Mouse (Mus musculus): ENCODE measurements around the gene Ip6k1. TPM values are rescaled to one million over a fixed set of nuclear protein-coding genes. Genes with fewer than 3 reads are reported as not detected.
A peak's percentile ranks its signal among the peaks of the same experiment; 100 is the strongest.

The Ip6k1 gene
- polyA plus RNA-seq, 1 experiment from 2014 or later = 53.8 TPM

GRCm38 (mm10) chr9:107985131-107986119, 16.9 kb upstream of the Ip6k1 start, which contains the start of gene Inka1:
Gene Inka1, minus strand, starts transcription at chr9:107985879.
- peak within 1 kb of the TSS; percentile 75 for H3K27ac ChIP-seq (replicated peaks)
- peaks cover 56% of the 10 kb centered on the region for H3K4me1 ChIP-seq
- DNase-seq (ENCODE audit: low spot score) = peak; percentile 86
- peaks cover 39% of the 10 kb centered on the region for H3K27me3 ChIP-seq (ENCODE audit: low read depth, poor library complexity, severe bottlenecking)
- peak within 1 kb of the TSS; percentile 68 for H3K4me3 ChIP-seq
- no peaks in the 10 kb centered on the region for H3K9me3 ChIP-seq (replicated peaks)
- no peaks in the 10 kb centered on the region for H3K36me3 ChIP-seq
- WGBS = under 1% methylated on average over 58 of the region's 58 CpGs

- no peaks in the 10 kb centered on the region for H3K36me3 ChIP-seq
- H3K9me3 ChIP-seq (replicated peaks) = no peaks in the 10 kb centered on the region
- 6% methylated on average over 18 of the region's 18 CpGs for WGBS
- peaks cover 50% of the 10 kb centered on the region for H3K4me1 ChIP-seq
- DNase-seq (ENCODE audit: low spot score) = peak; percentile 84
- H3K27me3 ChIP-seq (ENCODE audit: low read depth, poor library complexity, severe bottlenecking) = peaks cover 39% of the 10 kb centered on the region
- peak overlapping the region; percentile 68 for H3K4me3 ChIP-seq
- H3K27ac ChIP-seq (replicated peaks) = no peak overlapping the region
These were observed 15.9 kb upstream of the Ip6k1 start for GRCm38 (mm10) chr9:107986376-107986775.

GRCm38 (mm10) chr9:107987950-107988349, 14.4 kb upstream of the Ip6k1 start:
- peaks cover 34% of the 10 kb centered on the region for H3K27me3 ChIP-seq (ENCODE audit: low read depth, poor library complexity, severe bottlenecking)
- H3K4me3 ChIP-seq = no peak overlapping the region
- WGBS = 76% methylated on average over 3 of the region's 3 CpGs
- no peak overlapping the region for H3K27ac ChIP-seq (replicated peaks)
- no peaks in the 10 kb centered on the region for H3K9me3 ChIP-seq (replicated peaks)
- peaks cover 34% of the 10 kb centered on the region for H3K4me1 ChIP-seq
- DNase-seq (ENCODE audit: low spot score) = no peak
- no peaks in the 10 kb centered on the region for H3K36me3 ChIP-seq

- no peaks in the 10 kb centered on the region for H3K36me3 ChIP-seq
- 82% methylated on average over 2 of the region's 2 CpGs for WGBS
- H3K27ac ChIP-seq (replicated peaks) = no peak within 1 kb of the TSS
- no peak within 1 kb of the TSS for H3K4me3 ChIP-seq
- peaks cover 2% of the 10 kb centered on the region; the same call in 1 of the 2 replicates for H3K27me3 ChIP-seq (ENCODE audit: low read depth, poor library complexity, severe bottlenecking)
- no peaks in the 10 kb centered on the region for H3K9me3 ChIP-seq (replicated peaks)
- no peaks in the 10 kb centered on the region; the same call in 1 of the 2 replicates for H3K4me1 ChIP-seq
- DNase-seq (ENCODE audit: low spot score) = no peak
These were observed 10.1 kb upstream of the Ip6k1 start, which contains the start of gene Cdhr4 for GRCm38 (mm10) chr9:107992197-107992596. Gene Cdhr4, plus strand, starts transcription at chr9:107992497.

- Histone ChIP-seq H3K27ac (replicated peaks) (no peak overlapping the region), H3K36me3 (no peaks in the 10 kb centered on the region), H3K27me3 (ENCODE audit: low read depth, poor library complexity, severe bottlenecking) (no peaks in the 10 kb centered on the region), H3K9me3 (replicated peaks) (no peaks in the 10 kb centered on the region), H3K4me1 (no peaks in the 10 kb centered on the region; the same call in 1 of the 2 replicates), H3K4me3 (no peak overlapping the region)
- DNase-seq (ENCODE audit: low spot score) = no peak
- 85% methylated on average over 11 of the region's 11 CpGs for WGBS
These were observed 9.3 kb upstream of the Ip6k1 start for GRCm38 (mm10) chr9:107993013-107993412.

- no peak overlapping the region for H3K27ac ChIP-seq (replicated peaks)
- no peaks in the 10 kb centered on the region for H3K27me3 ChIP-seq (ENCODE audit: low read depth, poor library complexity, severe bottlenecking)
- H3K4me3 ChIP-seq = no peak overlapping the region
- H3K4me1 ChIP-seq = no peaks in the 10 kb centered on the region; the same call in 1 of the 2 replicates
- no peaks in the 10 kb centered on the region for H3K36me3 ChIP-seq
- no peak for DNase-seq (ENCODE audit: low spot score)
- WGBS = 82% methylated on average over 2 of the region's 2 CpGs
- H3K9me3 ChIP-seq (replicated peaks) = no peaks in the 10 kb centered on the region
These were observed 7.8 kb upstream of the Ip6k1 start for GRCm38 (mm10) chr9:107994464-107994863.

GRCm38 (mm10) chr9:107995513-107995912, 6.8 kb upstream of the Ip6k1 start:
- no peak overlapping the region for H3K4me3 ChIP-seq
- no peaks in the 10 kb centered on the region for H3K36me3 ChIP-seq
- WGBS = 93% methylated on average over 21 of the region's 21 CpGs
- H3K27me3 ChIP-seq (ENCODE audit: low read depth, poor library complexity, severe bottlenecking) = no peaks in the 10 kb centered on the region
- no peak overlapping the region for H3K27ac ChIP-seq (replicated peaks)
- no peaks in the 10 kb centered on the region for H3K9me3 ChIP-seq (replicated peaks)
- H3K4me1 ChIP-seq = no peaks in the 10 kb centered on the region
- no peak for DNase-seq (ENCODE audit: low spot score)

GRCm38 (mm10) chr9:107996049-107996448, 6.3 kb upstream of the Ip6k1 start, which contains the start of gene Gm20662:
Gene Gm20662, plus strand, starts transcription at chr9:107996349.
- no peak for DNase-seq (ENCODE audit: low spot score)
- no peaks in the 10 kb centered on the region for H3K4me1 ChIP-seq
- no peak within 1 kb of the TSS for H3K27ac ChIP-seq (replicated peaks)
- H3K36me3 ChIP-seq = no peaks in the 10 kb centered on the region
- no peak within 1 kb of the TSS for H3K4me3 ChIP-seq
- 89% methylated on average over 5 of the region's 5 CpGs for WGBS
- H3K27me3 ChIP-seq (ENCODE audit: low read depth, poor library complexity, severe bottlenecking) = no peaks in the 10 kb centered on the region
- no peaks in the 10 kb centered on the region for H3K9me3 ChIP-seq (replicated peaks)

GRCm38 (mm10) chr9:108002778-108003530, 653 bp downstream of the Ip6k1 start:
- Histone ChIP-seq H3K27ac (replicated peaks) (peak overlapping the region; percentile 96), H3K27me3 (ENCODE audit: low read depth, poor library complexity, severe bottlenecking) (no peaks in the 10 kb centered on the region), H3K9me3 (replicated peaks) (no peaks in the 10 kb centered on the region), H3K4me1 (peaks cover 31% of the 10 kb centered on the region), H3K36me3 (peaks cover 14% of the 10 kb centered on the region), H3K4me3 (peak overlapping the region; percentile 97)
- under 1% methylated on average over 50 of the region's 50 CpGs for WGBS
- no peak for DNase-seq (ENCODE audit: low spot score)

- Histone ChIP-seq H3K27me3 (ENCODE audit: low read depth, poor library complexity, severe bottlenecking) (no peaks in the 10 kb centered on the region), H3K9me3 (replicated peaks) (no peaks in the 10 kb centered on the region), H3K4me1 (peaks cover 31% of the 10 kb centered on the region), H3K36me3 (peaks cover 16% of the 10 kb centered on the region), H3K27ac (replicated peaks) (peak overlapping the region; percentile 96), H3K4me3 (peak overlapping the region; percentile 97)
- WGBS = 26% methylated on average over 8 of the region's 8 CpGs
- DNase-seq (ENCODE audit: low spot score) = peak; percentile 25
These were observed 1.2 kb downstream of the Ip6k1 start for GRCm38 (mm10) chr9:108003531-108003890.

- peaks cover 22% of the 10 kb centered on the region for H3K4me1 ChIP-seq
- WGBS = 88% methylated on average over 5 of the region's 5 CpGs
- no peaks in the 10 kb centered on the region for H3K27me3 ChIP-seq (ENCODE audit: low read depth, poor library complexity, severe bottlenecking)
- H3K9me3 ChIP-seq (replicated peaks) = no peaks in the 10 kb centered on the region
- DNase-seq (ENCODE audit: low spot score) = no peak
- H3K36me3 ChIP-seq = peaks cover 44% of the 10 kb centered on the region
- H3K27ac ChIP-seq (replicated peaks) = no peak overlapping the region
- no peak overlapping the region for H3K4me3 ChIP-seq
These were observed 5.7 kb downstream of the Ip6k1 start for GRCm38 (mm10) chr9:108008041-108008440.

GRCm38 (mm10) chr9:108010385-108010784, 8.1 kb downstream of the Ip6k1 start:
- peaks cover 52% of the 10 kb centered on the region for H3K36me3 ChIP-seq
- H3K4me1 ChIP-seq = 0 out of 2 replicates have a peak, but pooled peaks cover under 1% of the 10 kb centered on the region
- no peak for DNase-seq (ENCODE audit: low spot score)
- no peaks in the 10 kb centered on the region for H3K9me3 ChIP-seq (replicated peaks)
- no peak overlapping the region for H3K4me3 ChIP-seq
- no peak overlapping the region for H3K27ac ChIP-seq (replicated peaks)
- H3K27me3 ChIP-seq (ENCODE audit: low read depth, poor library complexity, severe bottlenecking) = no peaks in the 10 kb centered on the region
